In the genomic region with DNA sequence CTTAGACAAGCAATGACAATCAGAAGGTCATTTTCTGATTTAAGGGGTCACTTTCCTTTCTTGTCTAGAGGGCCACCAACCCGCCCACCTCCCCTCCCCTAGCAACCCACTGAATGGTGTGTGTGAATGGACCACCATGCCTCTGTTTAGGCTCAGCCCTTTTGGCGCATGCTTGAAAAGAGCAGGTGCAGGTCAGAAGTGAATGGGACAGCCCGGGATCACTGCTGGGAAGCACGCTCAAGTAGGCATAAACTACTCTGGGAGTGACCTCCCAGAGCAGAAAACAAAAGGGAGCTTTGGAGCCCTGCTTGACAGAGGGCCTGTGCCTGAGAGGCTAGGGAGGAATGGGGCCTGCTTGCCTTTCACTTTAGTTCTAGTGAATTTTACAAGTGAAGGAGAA, we compare ENCODE assay signal across 11 mouse cellular contexts. TPM values are rescaled to one million over a fixed set of nuclear protein-coding genes. Genes with fewer than 3 reads are reported as not detected.
A peak's percentile ranks its signal among the peaks of the same experiment; 100 is the strongest.
DNase-seq lines count a peak whose midpoint lies in the region; ATAC-seq and TF ChIP-seq lines count a peak whose summit lies in the region.
"Had no signal": no experiment of that assay in that cellular context is flagged by ENCODE, and none has a peak within 500 bp of the region (broad histone marks: within the 10 kb centered on the region; RNA-seq: fewer than 3 reads in every experiment).

No protein-coding gene starts in this region.

- WGBS in embryonic facial prominence, embryonic 14.5 days, result 42% methylated on average over 4 of the region's 4 CpGs
- WGBS in hindbrain, embryonic 16.5 days, result 20% methylated on average over 4 of the region's 4 CpGs
- 9% methylated on average over 4 of the region's 4 CpGs for WGBS in neural tube, embryonic 13.5 days

- no peaks in the 10 kb centered on the region for H3K27me3 ChIP-seq in embryonic facial prominence, embryonic 14.5 days (replicated peaks; ENCODE audit: control insufficient read depth, insufficient read depth, low read length)
- peaks cover 2% of the 10 kb centered on the region for H3K27me3 ChIP-seq in hindbrain, embryonic 16.5 days (replicated peaks; ENCODE audit: control insufficient read depth, insufficient read depth, low read length)
- H3K27me3 ChIP-seq in neural tube, embryonic 13.5 days, result peaks cover 80% of the 10 kb centered on the region
- H3K27me3 ChIP-seq: heart, embryonic 13.5 days had no signal

- no peak overlapping the region for H3K9ac ChIP-seq in embryonic facial prominence, embryonic 14.5 days (ENCODE audit: low read depth, low read length)
- no peak overlapping the region for H3K9ac ChIP-seq in hindbrain, embryonic 16.5 days (ENCODE audit: low read depth, low read length)
- H3K9ac ChIP-seq in neural tube, embryonic 13.5 days, result no peak overlapping the region
- H3K9ac ChIP-seq: heart, embryonic 13.5 days; liver, postnatal 0 days had no signal

- TF ChIP-seq CTCF in brain, embryonic 14.5 days (IDR thresholded peaks at IDR 0.05; ENCODE audit: borderline replicate concordance, extremely low read depth, insufficient read depth, insufficient read length), result no peak

- DNase-seq in brain, embryonic 14.5 days (ENCODE audit: low read depth), result peak; percentile 85
- DNase-seq in embryonic facial prominence, embryonic 14.5 days (ENCODE audit: low spot score), result peak; percentile 45
- no peak for DNase-seq in ovary, postnatal 36 days (ENCODE audit: low spot score)
- no peak for DNase-seq in heart, adult 8-10 months (ENCODE audit: low spot score)
- no peak for DNase-seq in heart, postnatal 4 days
- DNase-seq: adrenal gland, adult 8-10 months; liver, postnatal 0 days had no signal

- H3K9me3 ChIP-seq in embryonic facial prominence, embryonic 14.5 days (ENCODE audit: control insufficient read depth, low read length), result no peaks in the 10 kb centered on the region
- no peaks in the 10 kb centered on the region for H3K9me3 ChIP-seq in hindbrain, embryonic 16.5 days (ENCODE audit: control insufficient read depth, low read length)
- H3K9me3 ChIP-seq in neural tube, embryonic 13.5 days, result no peaks in the 10 kb centered on the region
- H3K9me3 ChIP-seq: heart, embryonic 13.5 days had no signal

- TF ChIP-seq POLR2A in brain, embryonic 14.5 days (IDR thresholded peaks at IDR 0.05; ENCODE audit: borderline replicate concordance, extremely low read depth, insufficient read depth, insufficient read length, poor library complexity, severe bottlenecking), result no peak

- H3K4me3 ChIP-seq in embryonic facial prominence, embryonic 14.5 days (ENCODE audit: low read depth, low read length), result no peak overlapping the region
- H3K4me3 ChIP-seq in hindbrain, embryonic 16.5 days (ENCODE audit: low read length), result no peak overlapping the region
- no peak overlapping the region for H3K4me3 ChIP-seq in neural tube, embryonic 13.5 days
- H3K4me3 ChIP-seq: heart, embryonic 13.5 days had no signal

- no peaks in the 10 kb centered on the region for H3K36me3 ChIP-seq in embryonic facial prominence, embryonic 14.5 days (ENCODE audit: control insufficient read depth, insufficient read depth, low read length)
- H3K36me3 ChIP-seq in hindbrain, embryonic 16.5 days (ENCODE audit: control insufficient read depth, insufficient read depth, low read length), result no peaks in the 10 kb centered on the region
- H3K36me3 ChIP-seq in neural tube, embryonic 13.5 days, result no peaks in the 10 kb centered on the region
- H3K36me3 ChIP-seq: heart, embryonic 13.5 days had no signal

- no peak overlapping the region for H3K4me2 ChIP-seq in embryonic facial prominence, embryonic 14.5 days (ENCODE audit: low read depth, low read length)
- H3K4me2 ChIP-seq in hindbrain, embryonic 16.5 days (ENCODE audit: low read length), result no peak overlapping the region
- H3K4me2 ChIP-seq in neural tube, embryonic 13.5 days, result no peak overlapping the region
- H3K4me2 ChIP-seq: heart, embryonic 13.5 days had no signal

- no peak overlapping the region for H3K27ac ChIP-seq in embryonic facial prominence, embryonic 14.5 days (replicated peaks; ENCODE audit: low read depth, low read length)
- no peak overlapping the region for H3K27ac ChIP-seq in hindbrain, embryonic 16.5 days (ENCODE audit: low read depth, low read length)
- H3K27ac ChIP-seq in neural tube, embryonic 13.5 days (replicated peaks), result no peak overlapping the region
- H3K27ac ChIP-seq: heart, embryonic 13.5 days; kidney, postnatal 0 days had no signal

- H3K4me1 ChIP-seq in embryonic facial prominence, embryonic 14.5 days (ENCODE audit: control insufficient read depth, insufficient read depth, low read length), result peaks cover 12% of the 10 kb centered on the region
- no peaks in the 10 kb centered on the region for H3K4me1 ChIP-seq in hindbrain, embryonic 16.5 days (ENCODE audit: control insufficient read depth, insufficient read depth, low read depth, low read length)
- peaks cover 40% of the 10 kb centered on the region for H3K4me1 ChIP-seq in neural tube, embryonic 13.5 days (replicated peaks)

- ATAC-seq in embryonic facial prominence, embryonic 14.5 days (ENCODE audit: low read depth), result peak; percentile 57; the same call in 1 of the 2 replicates
- ATAC-seq in hindbrain, embryonic 16.5 days, result peak; percentile 90
- ATAC-seq in neural tube, embryonic 13.5 days (ENCODE audit: low read depth), result peak; percentile 95
- ATAC-seq: liver, postnatal 0 days had no signal

RNA-seq across cellular contexts. Expression of a gene that starts 51.4 kb away (rescaled TPM):
- 40.6 and 43.3 TPM in 2 replicates for polyA plus RNA-seq in brain, embryonic 14.5 days (2012; rRNA removed)
- 33.0 and 34.0 TPM in 2 replicates for polyA plus RNA-seq in embryonic facial prominence, embryonic 14.5 days (2014; fragmentation: Nextera tagmentation; extraction: Ambion mirVana)
- 26.6 and 30.4 TPM in 2 replicates for polyA plus RNA-seq in hindbrain, embryonic 16.5 days (2015; fragmentation: Nextera tagmentation; extraction: Ambion mirVana)
- 44.3 TPM in 2 replicates for polyA plus RNA-seq in neural tube, embryonic 13.5 days (2015; fragmentation: Nextera tagmentation; extraction: Ambion mirVana)
- total RNA-seq in heart, adult 8-10 months (2022), result 100 to 1,000 TPM in 1 of 4 experiments, 10 to 100 TPM in 3; 80.2 to 106 (median 94.4) TPM
- total RNA-seq in heart, postnatal 4 days (2021), result 10 to 100 TPM; 57.2 to 62.6 TPM

Comparison
In these comparisons a context has a peak if more than half of its experiments do, and no peak if none do; other contexts are left out.
1. DNase-seq: peak in brain, embryonic 14.5 days (single experiment) and embryonic facial prominence, embryonic 14.5 days (single experiment); none in ovary, postnatal 36 days (single experiment), heart, adult 8-10 months (single experiment) and heart, postnatal 4 days (single experiment).
2. Peak in every context shown above with its lines, with median percentiles within 50 percentile points of each other: ATAC-seq.